Mouse (Mus musculus) c-Kit-positive CD71-positive TER-119-positive erythroid progenitor cells, embryonic 14.5 days (primary cell): Measurements from ENCODE around the gene Spin1.
"Not testable (repeated sequence)": the region's sequence is repeated elsewhere in the genome, so short reads cannot be mapped to it uniquely, and the experiment has no call there.

Experiments used
- DNase-seq: peaks from one replicate; pipeline ENCODE4 v3.0.0-alpha.2; 2013; ENCODE audit warnings: low spot score

The Spin1 gene

GRCm38 (mm10) chr13:51095196-51095715 is 5.4 kb upstream of the Spin1 start:
- no peak for DNase-seq

GRCm38 (mm10) chr13:51096644-51097043 is 4.0 kb upstream of the Spin1 start:
- DNase-seq: no peak

- DNase-seq: no peak
Observed at GRCm38 (mm10) chr13:51099560-51100232, 984 bp upstream of the Spin1 start.

GRCm38 (mm10) chr13:51101016-51101776 is 516 bp downstream of the Spin1 start:
- no peak for DNase-seq

GRCm38 (mm10) chr13:51101777-51102132 is 1.1 kb downstream of the Spin1 start:
- no peak for DNase-seq

GRCm38 (mm10) chr13:51103111-51103725 is 2.5 kb downstream of the Spin1 start:
- DNase-seq: no peak

GRCm38 (mm10) chr13:51103861-51104650 is 3.4 kb downstream of the Spin1 start:
- no peak for DNase-seq

- no peak for DNase-seq
Observed at GRCm38 (mm10) chr13:51105861-51106655, 5.4 kb downstream of the Spin1 start.

- no peak for DNase-seq
Observed at GRCm38 (mm10) chr13:51106816-51107215, 6.1 kb downstream of the Spin1 start.

GRCm38 (mm10) chr13:51109517-51109916 is 8.8 kb downstream of the Spin1 start:
- DNase-seq: no peak

- not testable (repeated sequence) for DNase-seq
Observed at GRCm38 (mm10) chr13:51114398-51114797, 13.7 kb downstream of the Spin1 start.

GRCm38 (mm10) chr13:51115762-51116161 is 15.1 kb downstream of the Spin1 start:
- DNase-seq: no peak

GRCm38 (mm10) chr13:51120734-51121133 is 20.1 kb downstream of the Spin1 start:
- DNase-seq: no peak

- no peak for DNase-seq
Observed at GRCm38 (mm10) chr13:51121966-51122365, 21.3 kb downstream of the Spin1 start.

GRCm38 (mm10) chr13:51122771-51123170 is 22.1 kb downstream of the Spin1 start:
- DNase-seq: no peak

GRCm38 (mm10) chr13:51125357-51125756 is 24.7 kb downstream of the Spin1 start:
- DNase-seq: no peak

GRCm38 (mm10) chr13:51127906-51128305 is 27.2 kb downstream of the Spin1 start:
- DNase-seq: no peak

GRCm38 (mm10) chr13:51128417-51128816 is 27.7 kb downstream of the Spin1 start:
- DNase-seq: no peak

GRCm38 (mm10) chr13:51131179-51131578 is 30.5 kb downstream of the Spin1 start:
- DNase-seq: no peak

GRCm38 (mm10) chr13:51136315-51136714 is 35.6 kb downstream of the Spin1 start:
- DNase-seq: no peak

GRCm38 (mm10) chr13:51136996-51137701 is 36.5 kb downstream of the Spin1 start:
- no peak for DNase-seq
